Mouse (Mus musculus): ENCODE measurements around the gene Ccr8. TPM values are rescaled to one million over a fixed set of nuclear protein-coding genes. Genes with fewer than 3 reads are reported as not detected.

The Ccr8 gene
- polyA plus RNA-seq, 1 experiment from 2014 or later: not detected

DNA sequence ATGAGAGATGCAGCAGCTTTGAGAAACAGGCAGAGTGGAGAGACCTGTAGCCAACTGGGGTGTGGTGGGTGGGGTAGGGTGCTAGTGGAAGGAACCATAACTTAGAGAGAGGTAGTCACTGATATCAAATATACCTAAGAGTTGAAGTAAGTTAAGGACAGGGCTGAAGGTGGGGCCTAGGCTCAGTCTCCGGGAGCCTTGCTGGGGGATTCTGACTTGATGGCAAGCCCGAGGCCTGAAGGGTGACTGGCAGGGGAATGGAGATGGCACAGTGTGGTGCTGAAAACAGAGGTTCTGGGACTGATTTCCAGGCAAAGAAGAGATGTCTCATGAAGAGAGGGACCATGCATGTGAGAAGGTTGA, 22.9 kb downstream of the Ccr8 start:
- Histone ChIP-seq H3K27me3 (replicated peaks; ENCODE audit: control insufficient read depth, insufficient read depth, low read length) (no peaks in the 10 kb centered on the region), H3K9ac (ENCODE audit: low read depth, low read length) (peak overlapping the region; percentile 83), H3K4me1 (replicated peaks; ENCODE audit: control insufficient read depth, insufficient read depth, low read length) (peaks cover 48% of the 10 kb centered on the region), H3K9me3 (ENCODE audit: control insufficient read depth, low read length) (no peaks in the 10 kb centered on the region), H3K4me2 (peak overlapping the region; percentile 82), H3K36me3 (ENCODE audit: control insufficient read depth, insufficient read depth, low read length) (peaks cover 25% of the 10 kb centered on the region), H3K4me3 (ENCODE audit: low read depth, low read length) (peak overlapping the region; percentile 58), H3K27ac (ENCODE audit: low read depth, low read length) (peak overlapping the region; percentile 99)
- 62% methylated on average over 2 of the region's 2 CpGs for WGBS
- DNase-seq (ENCODE audit: low spot score): no peak
- peak; percentile 37 for ATAC-seq (replicated peaks; ENCODE audit: low FRiP score)

DNA sequence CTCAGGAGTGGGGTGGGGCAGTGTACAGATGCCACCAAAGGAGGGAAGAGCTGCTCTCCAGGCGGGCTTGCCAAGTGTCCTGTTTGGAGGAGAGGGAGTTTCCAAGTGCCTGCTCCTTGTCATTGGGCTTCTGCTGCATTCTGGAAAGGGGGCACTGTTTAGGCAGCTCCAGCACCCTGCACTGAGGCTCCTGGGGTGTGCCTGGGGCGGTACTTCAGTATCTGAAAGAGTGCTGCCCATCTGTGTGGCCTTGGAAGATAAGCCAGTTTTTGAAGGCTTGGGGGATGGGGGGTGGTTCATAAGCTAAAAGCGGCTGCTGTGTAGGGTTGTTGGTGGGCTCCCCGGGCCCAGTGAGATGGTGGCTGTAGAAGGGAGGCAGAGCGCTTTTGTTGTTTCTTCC, 23.7 kb downstream of the Ccr8 start:
- Histone ChIP-seq H3K36me3 (ENCODE audit: control insufficient read depth, insufficient read depth, low read length) (peaks cover 33% of the 10 kb centered on the region), H3K9me3 (ENCODE audit: control insufficient read depth, low read length) (no peaks in the 10 kb centered on the region), H3K4me1 (replicated peaks; ENCODE audit: control insufficient read depth, insufficient read depth, low read length) (peaks cover 48% of the 10 kb centered on the region), H3K4me2 (peak overlapping the region; percentile 82), H3K9ac (ENCODE audit: low read depth, low read length) (peak overlapping the region; percentile 83), H3K27me3 (replicated peaks; ENCODE audit: control insufficient read depth, insufficient read depth, low read length) (no peaks in the 10 kb centered on the region), H3K4me3 (ENCODE audit: low read depth, low read length) (peak overlapping the region; percentile 58), H3K27ac (ENCODE audit: low read depth, low read length) (peak overlapping the region; percentile 99)
- WGBS: 38% methylated on average over 5 of the region's 5 CpGs
- ATAC-seq (replicated peaks; ENCODE audit: low FRiP score) (peak; percentile 86), DNase-seq (ENCODE audit: low spot score) (peak; percentile 74)

DNA sequence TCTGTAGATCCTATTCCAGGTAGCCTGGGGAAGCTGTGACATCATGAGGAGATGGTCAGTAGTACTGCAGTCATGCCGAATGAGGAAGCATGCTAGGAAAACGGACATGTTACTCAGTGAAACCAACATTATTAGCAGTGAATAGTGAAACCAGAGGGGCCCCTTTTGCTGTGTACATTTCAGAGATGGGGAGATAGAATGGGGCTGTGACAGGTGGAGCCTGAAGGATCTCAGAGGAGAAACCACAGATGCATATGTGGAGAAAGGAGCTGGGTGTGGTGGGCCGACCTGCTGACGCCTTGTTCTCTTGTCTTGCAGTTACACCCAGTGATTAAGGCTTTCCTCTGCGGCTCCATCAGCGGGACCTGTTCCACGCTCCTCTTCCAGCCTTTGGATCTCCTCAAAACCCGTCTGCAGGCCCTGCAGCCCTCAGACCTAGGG, 24.3 kb downstream of the Ccr8 start:
- Histone ChIP-seq H3K9me3 (ENCODE audit: control insufficient read depth, low read length) (no peaks in the 10 kb centered on the region), H3K36me3 (ENCODE audit: control insufficient read depth, insufficient read depth, low read length) (peaks cover 39% of the 10 kb centered on the region), H3K4me2 (peak overlapping the region; percentile 82), H3K27ac (ENCODE audit: low read depth, low read length) (peak overlapping the region; percentile 99), H3K4me3 (ENCODE audit: low read depth, low read length) (peak overlapping the region; percentile 58), H3K4me1 (replicated peaks; ENCODE audit: control insufficient read depth, insufficient read depth, low read length) (peaks cover 46% of the 10 kb centered on the region), H3K9ac (ENCODE audit: low read depth, low read length) (peak overlapping the region; percentile 83), H3K27me3 (replicated peaks; ENCODE audit: control insufficient read depth, insufficient read depth, low read length) (no peaks in the 10 kb centered on the region)
- DNase-seq (ENCODE audit: low spot score): no peak
- WGBS: 47% methylated on average over 8 of the region's 8 CpGs
- ATAC-seq (replicated peaks; ENCODE audit: low FRiP score): peak; percentile 73

DNA sequence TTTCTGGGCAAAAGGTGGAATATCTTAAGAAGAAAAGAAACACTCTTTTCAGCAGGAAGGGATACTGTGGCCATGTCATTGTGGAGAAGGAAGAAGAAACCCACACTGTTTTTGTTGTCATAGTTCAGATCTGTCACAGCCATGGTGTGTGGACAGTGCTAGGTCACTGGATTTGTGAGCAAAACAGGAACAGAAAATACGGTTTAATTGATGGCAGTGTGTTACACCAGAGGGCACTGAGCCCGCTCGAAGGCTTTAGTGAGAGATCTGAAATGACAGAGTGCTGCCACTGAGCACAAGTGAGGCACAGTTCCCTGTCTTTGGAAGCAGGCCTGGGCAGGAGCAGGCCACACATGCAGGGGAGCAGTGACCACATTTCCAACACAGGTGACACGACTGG, 26.3 kb downstream of the Ccr8 start:
- peak overlapping the region; percentile 82 for H3K4me2 ChIP-seq
- peak overlapping the region; percentile 72; the same call in 1 of the 2 replicates for H3K9ac ChIP-seq (ENCODE audit: low read depth, low read length)
- no peak for ATAC-seq (replicated peaks; ENCODE audit: low FRiP score)
- WGBS: 74% methylated on average over 4 of the region's 4 CpGs
- peaks cover 48% of the 10 kb centered on the region for H3K36me3 ChIP-seq (ENCODE audit: control insufficient read depth, insufficient read depth, low read length)
- peak overlapping the region; percentile 99 for H3K27ac ChIP-seq (ENCODE audit: low read depth, low read length)
- DNase-seq (ENCODE audit: low spot score): no peak
- H3K9me3 ChIP-seq (ENCODE audit: control insufficient read depth, low read length): no peaks in the 10 kb centered on the region
- peaks cover 39% of the 10 kb centered on the region for H3K4me1 ChIP-seq (replicated peaks; ENCODE audit: control insufficient read depth, insufficient read depth, low read length)
- H3K27me3 ChIP-seq (replicated peaks; ENCODE audit: control insufficient read depth, insufficient read depth, low read length): no peaks in the 10 kb centered on the region
- peak overlapping the region; percentile 58; the same call in 1 of the 2 replicates for H3K4me3 ChIP-seq (ENCODE audit: low read depth, low read length)

DNA sequence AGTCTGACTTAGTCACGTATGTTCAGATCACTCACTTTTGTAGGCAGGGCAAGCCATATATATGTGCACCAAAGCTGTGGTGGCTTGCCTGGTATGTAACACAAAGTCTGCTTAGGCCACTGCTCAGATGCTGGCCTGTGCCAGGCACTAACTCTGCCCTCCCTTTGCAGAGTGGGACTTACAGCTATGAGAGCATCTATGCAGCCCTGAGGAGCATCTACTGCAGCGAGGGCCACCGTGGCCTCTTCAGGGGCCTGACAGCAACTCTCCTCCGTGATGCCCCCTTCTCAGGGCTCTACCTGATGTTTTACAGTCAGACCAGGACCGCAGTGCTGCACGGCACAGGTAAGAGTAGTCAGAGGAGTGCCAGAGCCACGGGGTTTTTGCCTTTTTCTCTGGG, 28.6 kb downstream of the Ccr8 start:
- H3K9ac ChIP-seq (ENCODE audit: low read depth, low read length): no peak overlapping the region
- no peak overlapping the region for H3K4me2 ChIP-seq
- H3K27ac ChIP-seq (ENCODE audit: low read depth, low read length): no peak overlapping the region

DNA sequence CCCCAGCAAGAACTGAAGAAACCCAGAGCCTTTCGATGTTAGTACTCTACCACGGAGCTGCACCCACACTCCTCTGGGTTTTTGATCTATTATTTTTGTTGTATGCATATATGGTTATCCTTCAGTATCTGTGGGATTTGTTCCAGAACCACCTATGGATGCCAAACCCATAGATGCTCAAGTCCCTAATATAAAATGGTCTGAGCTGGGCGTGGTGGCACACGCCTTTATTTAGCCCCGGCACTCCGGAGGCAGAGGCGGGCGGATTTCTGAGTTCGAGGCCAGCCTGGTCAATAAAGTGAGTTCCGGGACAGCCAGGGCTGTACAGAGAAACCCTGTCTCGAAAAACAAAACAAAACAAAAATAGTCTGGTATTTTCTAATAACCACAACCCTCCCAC, 35.0 kb downstream of the Ccr8 start:
- H3K4me1 ChIP-seq (replicated peaks; ENCODE audit: control insufficient read depth, insufficient read depth, low read length): peaks cover 10% of the 10 kb centered on the region; the same call in 1 of the 2 replicates
- peak overlapping the region; percentile 65 for H3K9ac ChIP-seq (ENCODE audit: low read depth, low read length)
- DNase-seq (ENCODE audit: low spot score) (no peak), ATAC-seq (replicated peaks; ENCODE audit: low FRiP score) (no peak; the same call in 1 of the 2 replicates)
- peak overlapping the region; percentile 66 for H3K4me2 ChIP-seq
- H3K27ac ChIP-seq (ENCODE audit: low read depth, low read length): peak overlapping the region; percentile 96
- no peaks in the 10 kb centered on the region for H3K27me3 ChIP-seq (replicated peaks; ENCODE audit: control insufficient read depth, insufficient read depth, low read length)
- peak overlapping the region; percentile 91 for H3K4me3 ChIP-seq (ENCODE audit: low read depth, low read length)
- H3K9me3 ChIP-seq (ENCODE audit: control insufficient read depth, low read length): no peaks in the 10 kb centered on the region
- whole genome bisulfite sequencing: 42% methylated on average over 11 of the region's 11 CpGs
- H3K36me3 ChIP-seq (ENCODE audit: control insufficient read depth, insufficient read depth, low read length): peaks cover 45% of the 10 kb centered on the region

More for the DNA sequence above, 28.6 kb downstream of the Ccr8 start:
- DNase-seq (ENCODE audit: low spot score) (no peak), ATAC-seq (replicated peaks; ENCODE audit: low FRiP score) (no peak)
- 94% methylated on average over 7 of the region's 7 CpGs for WGBS
- no peak overlapping the region for H3K4me3 ChIP-seq (ENCODE audit: low read depth, low read length)
- H3K4me1 ChIP-seq (replicated peaks; ENCODE audit: control insufficient read depth, insufficient read depth, low read length): peaks cover 24% of the 10 kb centered on the region
- H3K36me3 ChIP-seq (ENCODE audit: control insufficient read depth, insufficient read depth, low read length): peaks cover 59% of the 10 kb centered on the region
- no peaks in the 10 kb centered on the region for H3K9me3 ChIP-seq (ENCODE audit: control insufficient read depth, low read length)
- H3K27me3 ChIP-seq (replicated peaks; ENCODE audit: control insufficient read depth, insufficient read depth, low read length): no peaks in the 10 kb centered on the region

DNA sequence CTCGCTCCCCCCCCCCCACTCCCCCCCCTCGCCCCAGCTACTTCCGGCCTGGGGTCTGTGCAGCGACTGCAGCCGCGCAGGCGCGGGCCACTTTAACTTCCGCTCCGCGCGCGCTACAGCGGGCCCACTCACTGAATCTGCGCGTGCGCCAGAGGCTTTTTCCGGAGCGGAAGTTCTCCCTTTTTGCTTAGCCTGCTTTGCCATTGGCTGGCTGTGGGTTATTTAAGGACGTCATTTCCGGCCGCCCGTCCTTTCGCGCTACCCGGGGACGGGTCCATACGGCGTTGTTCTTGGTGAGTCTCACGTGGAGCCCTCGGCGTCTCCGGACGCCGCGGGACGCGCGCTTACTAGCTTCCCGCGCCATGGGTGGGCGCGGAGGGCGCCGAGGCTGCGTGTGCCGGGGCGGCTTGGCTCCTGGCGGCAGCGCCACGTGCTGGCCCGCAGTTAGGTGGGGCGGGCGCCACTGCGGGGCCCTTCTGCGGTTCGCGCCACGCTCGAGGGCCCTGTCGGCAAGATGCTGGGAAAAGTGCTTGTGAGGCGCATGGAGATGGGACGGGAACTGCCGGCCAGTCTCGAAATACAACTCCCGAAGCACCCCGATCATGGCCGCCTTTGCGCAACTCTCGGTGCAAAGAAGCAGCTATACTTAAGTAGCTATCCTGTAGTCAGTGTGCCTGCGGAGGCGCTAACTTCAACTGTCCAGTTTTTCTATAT, 35.8 kb downstream of the Ccr8 start, which contains the start of gene Rpsa:
TSS of gene Rpsa (plus strand) at position 152 of the 714 bp plus-strand sequence.
- H3K27me3 ChIP-seq (replicated peaks; ENCODE audit: control insufficient read depth, insufficient read depth, low read length): no peaks in the 10 kb centered on the region
- peak; percentile 91 for DNase-seq (ENCODE audit: low spot score)
- H3K4me3 ChIP-seq (ENCODE audit: low read depth, low read length): peak within 1 kb of the TSS; percentile 91
- H3K4me2 ChIP-seq: peak within 1 kb of the TSS; percentile 90
- H3K4me1 ChIP-seq (replicated peaks; ENCODE audit: control insufficient read depth, insufficient read depth, low read length): peaks cover 10% of the 10 kb centered on the region; the same call in 1 of the 2 replicates
- peak; percentile 93 for ATAC-seq (replicated peaks; ENCODE audit: low FRiP score)
- H3K9ac ChIP-seq (ENCODE audit: low read depth, low read length): peak within 1 kb of the TSS; percentile 99
- no peaks in the 10 kb centered on the region for H3K9me3 ChIP-seq (ENCODE audit: control insufficient read depth, low read length)
- H3K27ac ChIP-seq (ENCODE audit: low read depth, low read length): peak within 1 kb of the TSS; percentile 96
- under 1% methylated on average over 71 of the region's 72 CpGs for WGBS
- peaks cover 44% of the 10 kb centered on the region for H3K36me3 ChIP-seq (ENCODE audit: control insufficient read depth, insufficient read depth, low read length)

DNA sequence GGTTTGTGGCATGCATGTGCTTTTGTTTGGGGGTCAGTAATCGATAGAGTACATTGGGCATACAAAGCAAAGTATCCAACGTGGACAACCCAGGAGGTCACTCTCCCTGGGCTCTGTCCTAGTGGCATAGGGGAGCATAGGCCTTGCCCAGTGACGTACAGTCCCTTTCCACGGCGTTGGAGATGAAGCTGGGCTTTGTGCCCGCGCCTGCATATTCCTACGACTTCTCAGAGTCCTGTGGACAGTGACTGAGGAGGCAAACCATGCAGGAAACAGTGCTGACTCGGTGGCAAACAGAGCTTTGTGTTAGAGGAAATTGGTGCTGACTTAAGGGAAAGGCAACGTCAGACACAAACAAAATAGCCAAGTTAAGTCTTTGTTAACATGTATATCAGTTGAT, 37.4 kb downstream of the Ccr8 start:
- Histone ChIP-seq H3K9ac (ENCODE audit: low read depth, low read length) (peak overlapping the region; percentile 99), H3K4me3 (ENCODE audit: low read depth, low read length) (peak overlapping the region; percentile 91), H3K9me3 (ENCODE audit: control insufficient read depth, low read length) (no peaks in the 10 kb centered on the region), H3K4me2 (peak overlapping the region; percentile 90), H3K27ac (ENCODE audit: low read depth, low read length) (peak overlapping the region; percentile 96), H3K36me3 (ENCODE audit: control insufficient read depth, insufficient read depth, low read length) (peaks cover 34% of the 10 kb centered on the region), H3K27me3 (replicated peaks; ENCODE audit: control insufficient read depth, insufficient read depth, low read length) (no peaks in the 10 kb centered on the region), H3K4me1 (replicated peaks; ENCODE audit: control insufficient read depth, insufficient read depth, low read length) (peaks cover 10% of the 10 kb centered on the region; the same call in 1 of the 2 replicates)
- WGBS: 42% methylated on average over 10 of the region's 10 CpGs
- ATAC-seq (replicated peaks; ENCODE audit: low FRiP score) (no peak), DNase-seq (ENCODE audit: low spot score) (no peak)
